Mouse (Mus musculus): ENCODE data around the gene Mob3b. TPM values are rescaled to one million over a fixed set of nuclear protein-coding genes. Genes with fewer than 3 reads are reported as not detected.
A peak's percentile ranks its signal among the peaks of the same experiment; 100 is the strongest.

The Mob3b gene
- polyA plus RNA-seq, 1 experiment = 0.12 TPM

GRCm38 (mm10) chr4:35112452-35112851, 44.8 kb downstream of the Mob3b start:
- no peak overlapping the region for H3ac ChIP-seq (ENCODE audit: control insufficient read depth, insufficient read length)
- no peak for TF ChIP-seq SRF (IDR thresholded peaks at IDR 0.05; ENCODE audit: control insufficient read depth, insufficient read length, low read depth)
- no peak for TF ChIP-seq MYOG (IDR thresholded peaks at IDR 0.05; ENCODE audit: control insufficient read depth in 1 of 3, insufficient read depth in 1 of 3, insufficient read length in 2 of 3, low read depth in 2 of 3)
- TF ChIP-seq MAX (IDR thresholded peaks at IDR 0.05; ENCODE audit: low read depth) = no peak
- TF ChIP-seq MYOD1 (IDR thresholded peaks at IDR 0.05; ENCODE audit: control insufficient read depth in 1 of 3, insufficient read length in 2 of 3, low read depth in 2 of 3) = no peak

GRCm38 (mm10) chr4:35105115-35105773, 52.0 kb downstream of the Mob3b start:
- Histone ChIP-seq H3K4me3 (no peak overlapping the region), H3K36me3 (ENCODE audit: control insufficient read depth, insufficient read depth) (no peaks in the 10 kb centered on the region), H3K79me2 (ENCODE audit: control insufficient read depth, insufficient read depth) (no peaks in the 10 kb centered on the region), H3K27me3 (ENCODE audit: control insufficient read depth, insufficient read depth, insufficient read length) (no peaks in the 10 kb centered on the region), H3ac (ENCODE audit: control insufficient read depth, insufficient read length) (no peak overlapping the region), H3K4me2 (ENCODE audit: low read depth) (no peak overlapping the region)
- no peak for TF ChIP-seq USF1 (IDR thresholded peaks at IDR 0.05; ENCODE audit: low read depth)
- no peak for TF ChIP-seq TCF3 (IDR thresholded peaks at IDR 0.05; ENCODE audit: insufficient read length, low read depth)
- no peak for TF ChIP-seq TCF12 (IDR thresholded peaks at IDR 0.05; ENCODE audit: insufficient read depth, poor library complexity, severe bottlenecking)
- no peak for TF ChIP-seq REST (IDR thresholded peaks at IDR 0.05; ENCODE audit: insufficient read depth, insufficient read length)
- TF ChIP-seq MYOD1 (IDR thresholded peaks at IDR 0.05; ENCODE audit: control insufficient read depth in 1 of 3, insufficient read length in 2 of 3, low read depth in 2 of 3) = no peak
- TF ChIP-seq MYOG (IDR thresholded peaks at IDR 0.05; ENCODE audit: control insufficient read depth in 1 of 3, insufficient read depth in 1 of 3, insufficient read length in 2 of 3, low read depth in 2 of 3) = no peak
- no peak for TF ChIP-seq E2F4 (IDR thresholded peaks at IDR 0.05; ENCODE audit: insufficient read depth)
- no peak for TF ChIP-seq MAX (IDR thresholded peaks at IDR 0.05; ENCODE audit: low read depth)
- TF ChIP-seq POLR2A (IDR thresholded peaks at IDR 0.05; ENCODE audit: insufficient read length, low read depth) = no peak
- no peak for TF ChIP-seq SRF (IDR thresholded peaks at IDR 0.05; ENCODE audit: control insufficient read depth, insufficient read length, low read depth)
- TF ChIP-seq POLR2AphosphoS2 (IDR thresholded peaks at IDR 0.05; ENCODE audit: insufficient read length, low read depth) = no peak
- TF ChIP-seq CEBPB (IDR thresholded peaks at IDR 0.05; ENCODE audit: insufficient read depth, poor library complexity, severe bottlenecking) = no peak

More at GRCm38 (mm10) chr4:35112452-35112851, 44.8 kb downstream of the Mob3b start:
- no peaks in the 10 kb centered on the region for H3K36me3 ChIP-seq (ENCODE audit: control insufficient read depth, insufficient read depth)
- H3K27me3 ChIP-seq (ENCODE audit: control insufficient read depth, insufficient read depth, insufficient read length) = no peaks in the 10 kb centered on the region
- H3K4me2 ChIP-seq (ENCODE audit: low read depth) = no peak overlapping the region
- no peak overlapping the region for H3K4me3 ChIP-seq
- no peaks in the 10 kb centered on the region for H3K79me2 ChIP-seq (ENCODE audit: control insufficient read depth, insufficient read depth)

GRCm38 (mm10) chr4:35101201-35101600, 56.1 kb downstream of the Mob3b start:
- Histone ChIP-seq H3K4me2 (ENCODE audit: low read depth) (no peak overlapping the region), H3ac (ENCODE audit: control insufficient read depth, insufficient read length) (no peak overlapping the region), H3K79me2 (ENCODE audit: control insufficient read depth, insufficient read depth) (no peaks in the 10 kb centered on the region), H3K36me3 (ENCODE audit: control insufficient read depth, insufficient read depth) (no peaks in the 10 kb centered on the region), H3K27me3 (ENCODE audit: control insufficient read depth, insufficient read depth, insufficient read length) (no peaks in the 10 kb centered on the region), H3K4me3 (no peak overlapping the region)
- no peak for TF ChIP-seq MYOG (IDR thresholded peaks at IDR 0.05; ENCODE audit: control insufficient read depth in 1 of 3, insufficient read depth in 1 of 3, insufficient read length in 2 of 3, low read depth in 2 of 3)
- TF ChIP-seq CEBPB (IDR thresholded peaks at IDR 0.05; ENCODE audit: insufficient read depth, poor library complexity, severe bottlenecking) = no peak
- no peak for TF ChIP-seq POLR2A (IDR thresholded peaks at IDR 0.05; ENCODE audit: insufficient read length, low read depth)
- TF ChIP-seq MAX (IDR thresholded peaks at IDR 0.05; ENCODE audit: low read depth) = no peak
- TF ChIP-seq REST (IDR thresholded peaks at IDR 0.05; ENCODE audit: insufficient read depth, insufficient read length) = no peak
- TF ChIP-seq USF1 (IDR thresholded peaks at IDR 0.05; ENCODE audit: low read depth) = no peak
- TF ChIP-seq MYOD1 (IDR thresholded peaks at IDR 0.05; ENCODE audit: control insufficient read depth in 1 of 3, insufficient read length in 2 of 3, low read depth in 2 of 3) = no peak
- no peak for TF ChIP-seq TCF3 (IDR thresholded peaks at IDR 0.05; ENCODE audit: insufficient read length, low read depth)
- TF ChIP-seq E2F4 (IDR thresholded peaks at IDR 0.05; ENCODE audit: insufficient read depth) = no peak
- no peak for TF ChIP-seq POLR2AphosphoS2 (IDR thresholded peaks at IDR 0.05; ENCODE audit: insufficient read length, low read depth)
- no peak for TF ChIP-seq TCF12 (IDR thresholded peaks at IDR 0.05; ENCODE audit: insufficient read depth, poor library complexity, severe bottlenecking)
- TF ChIP-seq SRF (IDR thresholded peaks at IDR 0.05; ENCODE audit: control insufficient read depth, insufficient read length, low read depth) = no peak

DNA sequence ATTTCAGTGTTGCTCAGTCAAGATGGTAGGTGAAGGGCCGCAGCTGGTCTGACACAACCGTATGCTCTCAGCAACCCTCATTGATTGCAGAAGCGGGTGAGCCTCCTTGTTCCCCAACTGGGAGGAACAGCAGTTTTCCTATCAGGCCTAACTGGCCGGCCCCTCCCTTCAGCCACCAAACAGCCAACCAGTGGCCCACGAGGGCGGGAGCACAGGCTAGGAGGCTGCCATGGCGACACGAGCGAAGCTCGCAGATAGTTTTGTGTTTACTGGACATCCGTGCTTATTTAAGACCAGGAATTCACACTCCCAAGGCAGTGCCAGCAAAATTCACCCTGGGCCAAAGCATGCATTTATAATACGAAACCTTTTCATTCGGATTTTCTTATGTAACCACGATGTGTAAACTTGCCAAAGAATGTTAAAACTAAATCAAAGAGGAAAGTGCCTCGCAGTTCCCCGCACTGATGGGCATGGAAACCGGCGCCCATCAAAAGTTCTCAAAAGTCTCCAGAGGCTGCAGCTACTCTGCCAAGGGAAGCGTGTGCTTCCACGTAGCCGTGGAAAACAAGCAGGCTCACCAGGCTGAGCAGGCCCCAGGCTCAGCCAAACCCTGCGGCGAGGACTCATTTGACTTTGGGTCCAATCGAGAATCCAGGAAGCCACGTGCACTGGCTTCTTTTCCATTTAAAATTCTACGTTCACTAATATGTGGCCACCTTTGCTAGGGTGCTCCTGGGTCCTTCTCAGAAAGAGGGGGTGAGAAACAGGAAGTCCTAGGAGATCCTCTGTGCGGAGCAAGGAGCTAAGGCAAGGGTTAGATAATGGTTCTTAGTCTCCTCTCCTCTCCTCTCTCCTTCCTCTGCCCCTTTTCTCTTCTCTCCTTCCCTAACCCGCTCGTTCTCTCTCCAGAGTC, 57.2 kb downstream of the Mob3b start:
- H3K79me2 ChIP-seq (ENCODE audit: control insufficient read depth, insufficient read depth) = no peaks in the 10 kb centered on the region
- TF ChIP-seq POLR2A (IDR thresholded peaks at IDR 0.05; ENCODE audit: insufficient read length, low read depth) = no peak
- no peak for TF ChIP-seq SRF (IDR thresholded peaks at IDR 0.05; ENCODE audit: control insufficient read depth, insufficient read length, low read depth)
- no peak for TF ChIP-seq MYOD1 (IDR thresholded peaks at IDR 0.05; ENCODE audit: control insufficient read depth in 1 of 3, insufficient read length in 2 of 3, low read depth in 2 of 3)
- no peak for TF ChIP-seq CEBPB (IDR thresholded peaks at IDR 0.05; ENCODE audit: insufficient read depth, poor library complexity, severe bottlenecking)
- no peak for TF ChIP-seq MYOG (IDR thresholded peaks at IDR 0.05; ENCODE audit: control insufficient read depth in 1 of 3, insufficient read depth in 1 of 3, insufficient read length in 2 of 3, low read depth in 2 of 3)
- TF ChIP-seq E2F4 (IDR thresholded peaks at IDR 0.05; ENCODE audit: insufficient read depth) = no peak
- no peak for TF ChIP-seq USF1 (IDR thresholded peaks at IDR 0.05; ENCODE audit: low read depth)
- no peak for TF ChIP-seq POLR2AphosphoS2 (IDR thresholded peaks at IDR 0.05; ENCODE audit: insufficient read length, low read depth)
- no peak for TF ChIP-seq MAX (IDR thresholded peaks at IDR 0.05; ENCODE audit: low read depth)
- no peak for TF ChIP-seq REST (IDR thresholded peaks at IDR 0.05; ENCODE audit: insufficient read depth, insufficient read length)
- no peak for TF ChIP-seq TCF3 (IDR thresholded peaks at IDR 0.05; ENCODE audit: insufficient read length, low read depth)
- no peak for TF ChIP-seq TCF12 (IDR thresholded peaks at IDR 0.05; ENCODE audit: insufficient read depth, poor library complexity, severe bottlenecking)
- H3K27me3 ChIP-seq (ENCODE audit: control insufficient read depth, insufficient read depth, insufficient read length) = no peaks in the 10 kb centered on the region
- peak overlapping the region; percentile 62 for H3K4me2 ChIP-seq (ENCODE audit: low read depth)
- no peaks in the 10 kb centered on the region for H3K36me3 ChIP-seq (ENCODE audit: control insufficient read depth, insufficient read depth)
- no peak overlapping the region for H3ac ChIP-seq (ENCODE audit: control insufficient read depth, insufficient read length)
- no peak overlapping the region for H3K4me3 ChIP-seq

Measured in myocyte (in vitro differentiated cells).